In genomic region chr8:95164469-95164868, GRCm38 (mm10) we compare ENCODE assay signal across 13 mouse cellular contexts.
"Had no signal": no experiment of that assay in that cellular context is flagged by ENCODE, and none has a peak within 500 bp of the region (broad histone marks: within the 10 kb centered on the region; RNA-seq: fewer than 3 reads in every experiment).

No protein-coding gene starts in this region.

- H3K27ac ChIP-seq: left cerebral cortex, adult 2 months; limb, embryonic 15.5 days; liver, embryonic 12.5 days; stomach, embryonic 15.5 days had no signal

- H3K4me2 ChIP-seq: limb, embryonic 15.5 days; liver, embryonic 12.5 days; lung, embryonic 14.5 days; midbrain, embryonic 11.5 days; stomach, embryonic 15.5 days had no signal

- H3K9ac ChIP-seq: limb, embryonic 15.5 days; liver, embryonic 12.5 days; lung, embryonic 14.5 days; stomach, embryonic 15.5 days had no signal

- ATAC-seq: liver, embryonic 12.5 days; midbrain, embryonic 16.5 days had no signal

- H3K36me3 ChIP-seq: limb, embryonic 15.5 days; liver, embryonic 12.5 days; stomach, embryonic 15.5 days had no signal

- H3K4me3 ChIP-seq: left cerebral cortex, adult 2 months; limb, embryonic 15.5 days; liver, embryonic 12.5 days; stomach, embryonic 15.5 days had no signal

- DNase-seq: kidney, adult 18-20 months; kidney, postnatal 10 days; lung, embryonic 14.5 days; lung, postnatal 10 days; lung, postnatal 4 days; right cerebral cortex, postnatal 14 days; thymus, postnatal 36 days had no signal

- H3K27me3 ChIP-seq: limb, embryonic 15.5 days; stomach, embryonic 15.5 days had no signal

- H3K9me3 ChIP-seq: limb, embryonic 15.5 days; liver, embryonic 12.5 days; stomach, embryonic 15.5 days had no signal

- H3K4me1 ChIP-seq: liver, embryonic 12.5 days; stomach, embryonic 15.5 days had no signal
